Mouse (Mus musculus) spleen, adult 2 months (tissue): Measurements from ENCODE around the gene Pacrg.

Experiments used
- CTCF ChIP-seq: fragments of 200-500 bp; IDR thresholded peaks from 2 replicates; pipeline ENCODE4 v1.5.1; 2011; ENCODE audit warnings: mild to moderate bottlenecking, inconsistent platforms; ENCODE audit not compliant: insufficient read depth, insufficient read length, insufficient replicate concordance; ENCODE audit errors: extremely low read depth
- POLR2A ChIP-seq: fragments of 200-500 bp; IDR thresholded peaks from 2 replicates; pipeline ENCODE4 v1.6.1; 2011; ENCODE audit warnings: low read depth, low read length, inconsistent platforms

- no peak for TF ChIP-seq CTCF
- no peak for TF ChIP-seq POLR2A
These were observed 272.7 kb downstream of the Pacrg start for GRCm38 (mm10) chr17:10567411-10567810.
